Mouse (Mus musculus) midbrain, embryonic 15.5 days (tissue): Measurements from ENCODE around the gene Pitpnc1. TPM values are rescaled to one million over a fixed set of nuclear protein-coding genes. Genes with fewer than 3 reads are reported as not detected.

Experiments used
- ATAC-seq: fragments of 200-750 bp; cut with Nextera tagmentation; replicated peaks from 2 replicates; pipeline ENCODE4 v1.8.0; 2017; ENCODE audit warnings: moderate TSS enrichment
- H3K27ac ChIP-seq: fragments of 300-500 bp; sonication (generic); 2 replicates; pipeline ENCODE4 v1.5.1; 2015; ENCODE audit warnings: mild to moderate bottlenecking, inconsistent platforms
- H3K27me3 ChIP-seq: fragments of 300-500 bp; sonication (generic); replicated peaks from 2 replicates; pipeline ENCODE4 v1.6.1; 2015; ENCODE audit warnings: inconsistent platforms
- H3K36me3 ChIP-seq: fragments of 300-500 bp; sonication (generic); replicated peaks from 2 replicates; pipeline ENCODE4 v1.6.1; 2015; ENCODE audit warnings: inconsistent platforms
- H3K4me1 ChIP-seq: fragments of 300-500 bp; sonication (generic); 2 replicates; pipeline ENCODE4 v1.6.1; 2015; ENCODE audit warnings: inconsistent platforms
- H3K4me2 ChIP-seq: fragments of 300-500 bp; sonication (generic); 2 replicates; pipeline ENCODE4 v1.6.1; 2015; ENCODE audit warnings: inconsistent platforms, mild to moderate bottlenecking, moderate library complexity
- H3K4me3 ChIP-seq: fragments of 300-500 bp; sonication (generic); 2 replicates; pipeline ENCODE4 v1.5.1; 2015; ENCODE audit warnings: mild to moderate bottlenecking, inconsistent platforms
- H3K9ac ChIP-seq: fragments of 300-500 bp; sonication (generic); 2 replicates; pipeline ENCODE4 v1.6.1; 2015; ENCODE audit warnings: mild to moderate bottlenecking, inconsistent platforms
- H3K9me3 ChIP-seq: fragments of 300-500 bp; sonication (generic); 2 replicates; pipeline ENCODE4 v1.6.1; 2016; ENCODE audit warnings: inconsistent platforms
- whole genome bisulfite sequencing: fragments of 180-500 bp; shearing (Covaris S2); methylation state at CpG from one replicate; pipeline ENCODE4 v1.1.7; 2015; ENCODE audit warnings: mixed read lengths; 5-methylcytosine and 5-hydroxymethylcytosine counted together
- polyA plus RNA-seq: library from polyadenylated mRNA; unstranded; fragments of >200 nt; fragmentation: Nextera tagmentation; extraction: Ambion mirVana; gene quantifications from 2 replicates; pipeline ENCODE4 v1.2.1, GENCODE M21; 2015

Pitpnc1 gene
- polyA plus RNA-seq, 1 experiment from 2014 or later = 43.7 TPM

GRCm38 (mm10) chr11:107393154-107393827 is 77.2 kb downstream of the Pitpnc1 start:
- Histone ChIP-seq H3K27ac (no peak overlapping the region), H3K27me3 (no peaks in the 10 kb centered on the region), H3K36me3 (no peaks in the 10 kb centered on the region), H3K9ac (no peak overlapping the region), H3K4me1 (peaks cover 23% of the 10 kb centered on the region), H3K4me2 (no peak overlapping the region), H3K4me3 (no peak overlapping the region), H3K9me3 (no peaks in the 10 kb centered on the region)
- WGBS = 92% methylated on average over 7 of the region's 7 CpGs
- no peak for ATAC-seq

GRCm38 (mm10) chr11:107390540-107390939 is 80.0 kb downstream of the Pitpnc1 start:
- no peak overlapping the region for H3K9ac ChIP-seq
- ATAC-seq = 0 out of 2 replicates have a peak, but pooled peaks have one; percentile 48
- peak overlapping the region; percentile 40 for H3K27ac ChIP-seq
- no peaks in the 10 kb centered on the region for H3K9me3 ChIP-seq
- no peak overlapping the region for H3K4me3 ChIP-seq
- H3K36me3 ChIP-seq = no peaks in the 10 kb centered on the region
- H3K27me3 ChIP-seq = no peaks in the 10 kb centered on the region
- peaks cover 23% of the 10 kb centered on the region for H3K4me1 ChIP-seq
- 34% methylated on average over 2 of the region's 2 CpGs for WGBS
- H3K4me2 ChIP-seq = no peak overlapping the region

- Histone ChIP-seq H3K4me2 (no peak overlapping the region), H3K4me1 (peaks cover 23% of the 10 kb centered on the region), H3K4me3 (no peak overlapping the region), H3K9me3 (no peaks in the 10 kb centered on the region), H3K9ac (no peak overlapping the region), H3K36me3 (no peaks in the 10 kb centered on the region), H3K27me3 (no peaks in the 10 kb centered on the region), H3K27ac (peak overlapping the region; percentile 40)
- no peak for ATAC-seq
- WGBS = 47% methylated on average over 10 of the region's 10 CpGs
These were observed 80.5 kb downstream of the Pitpnc1 start for GRCm38 (mm10) chr11:107390001-107390400.

GRCm38 (mm10) chr11:107386481-107386880 is 84.0 kb downstream of the Pitpnc1 start:
- WGBS = 79% methylated on average over 10 of the region's 10 CpGs
- ATAC-seq = no peak
- H3K9me3 ChIP-seq = no peaks in the 10 kb centered on the region

GRCm38 (mm10) chr11:107385306-107385705 is 85.2 kb downstream of the Pitpnc1 start:
- H3K4me2 ChIP-seq = no peak overlapping the region
- no peak overlapping the region for H3K9ac ChIP-seq
- no peak overlapping the region for H3K4me3 ChIP-seq
- no peak for ATAC-seq
- H3K36me3 ChIP-seq = no peaks in the 10 kb centered on the region
- H3K9me3 ChIP-seq = no peaks in the 10 kb centered on the region
- H3K27ac ChIP-seq = no peak overlapping the region
- H3K27me3 ChIP-seq = no peaks in the 10 kb centered on the region
- 65% methylated on average over 4 of the region's 4 CpGs for WGBS
- H3K4me1 ChIP-seq = peaks cover 15% of the 10 kb centered on the region

More at GRCm38 (mm10) chr11:107386481-107386880, 84.0 kb downstream of the Pitpnc1 start:
- Histone ChIP-seq H3K36me3 (no peaks in the 10 kb centered on the region), H3K4me2 (no peak overlapping the region), H3K4me1 (peaks cover 23% of the 10 kb centered on the region), H3K4me3 (no peak overlapping the region), H3K27me3 (no peaks in the 10 kb centered on the region), H3K27ac (no peak overlapping the region), H3K9ac (no peak overlapping the region)

GRCm38 (mm10) chr11:107383985-107384384 is 86.5 kb downstream of the Pitpnc1 start:
- H3K27me3 ChIP-seq = no peaks in the 10 kb centered on the region
- no peak overlapping the region for H3K27ac ChIP-seq
- no peak overlapping the region for H3K9ac ChIP-seq
- no peaks in the 10 kb centered on the region for H3K9me3 ChIP-seq
- H3K4me2 ChIP-seq = no peak overlapping the region
- no peak for ATAC-seq
- no peaks in the 10 kb centered on the region for H3K36me3 ChIP-seq
- no peak overlapping the region for H3K4me3 ChIP-seq
- peaks cover 1% of the 10 kb centered on the region; the same call in 1 of the 2 replicates for H3K4me1 ChIP-seq
- WGBS = 84% methylated on average over 6 of the region's 6 CpGs

GRCm38 (mm10) chr11:107379965-107380364 is 90.5 kb downstream of the Pitpnc1 start:
- H3K4me2 ChIP-seq = no peak overlapping the region
- no peak for ATAC-seq
- H3K27ac ChIP-seq = no peak overlapping the region
- H3K9me3 ChIP-seq = no peaks in the 10 kb centered on the region
- H3K4me1 ChIP-seq = peaks cover 8% of the 10 kb centered on the region; the same call in 1 of the 2 replicates
- no peak overlapping the region for H3K9ac ChIP-seq
- 78% methylated on average over 9 of the region's 9 CpGs for WGBS
- H3K27me3 ChIP-seq = no peaks in the 10 kb centered on the region
- no peaks in the 10 kb centered on the region for H3K36me3 ChIP-seq
- H3K4me3 ChIP-seq = no peak overlapping the region

GRCm38 (mm10) chr11:107379089-107379845 is 91.2 kb downstream of the Pitpnc1 start:
- H3K4me1 ChIP-seq = peaks cover 8% of the 10 kb centered on the region; the same call in 1 of the 2 replicates
- no peak for ATAC-seq
- H3K9ac ChIP-seq = no peak overlapping the region
- no peak overlapping the region for H3K27ac ChIP-seq
- 88% methylated on average over 22 of the region's 22 CpGs for WGBS
- H3K36me3 ChIP-seq = no peaks in the 10 kb centered on the region
- H3K4me3 ChIP-seq = no peak overlapping the region
- H3K4me2 ChIP-seq = no peak overlapping the region
- H3K9me3 ChIP-seq = no peaks in the 10 kb centered on the region
- H3K27me3 ChIP-seq = no peaks in the 10 kb centered on the region

GRCm38 (mm10) chr11:107377326-107377725 is 93.2 kb downstream of the Pitpnc1 start:
- Histone ChIP-seq H3K36me3 (no peaks in the 10 kb centered on the region), H3K4me2 (no peak overlapping the region), H3K9ac (no peak overlapping the region), H3K27me3 (no peaks in the 10 kb centered on the region), H3K4me3 (no peak overlapping the region), H3K9me3 (no peaks in the 10 kb centered on the region), H3K4me1 (peaks cover 16% of the 10 kb centered on the region), H3K27ac (no peak overlapping the region)
- ATAC-seq = no peak
- 98% methylated on average over 6 of the region's 6 CpGs for WGBS

GRCm38 (mm10) chr11:107376272-107376671 is 94.2 kb downstream of the Pitpnc1 start:
- Histone ChIP-seq H3K4me2 (no peak overlapping the region), H3K36me3 (no peaks in the 10 kb centered on the region), H3K9me3 (no peaks in the 10 kb centered on the region), H3K9ac (no peak overlapping the region), H3K4me1 (peaks cover 16% of the 10 kb centered on the region), H3K27ac (peak overlapping the region; percentile 14; the same call in 1 of the 2 replicates), H3K27me3 (no peaks in the 10 kb centered on the region), H3K4me3 (no peak overlapping the region)
- no peak for ATAC-seq
- 69% methylated on average over 12 of the region's 12 CpGs for WGBS

GRCm38 (mm10) chr11:107375816-107376215 is 94.7 kb downstream of the Pitpnc1 start:
- 90% methylated on average over 11 of the region's 11 CpGs for WGBS
- H3K36me3 ChIP-seq = no peaks in the 10 kb centered on the region
- no peak overlapping the region for H3K4me3 ChIP-seq
- no peak overlapping the region for H3K4me2 ChIP-seq
- H3K27me3 ChIP-seq = no peaks in the 10 kb centered on the region
- ATAC-seq = no peak
- H3K4me1 ChIP-seq = peaks cover 16% of the 10 kb centered on the region
- no peak overlapping the region for H3K9ac ChIP-seq
- H3K9me3 ChIP-seq = no peaks in the 10 kb centered on the region
- no peak overlapping the region for H3K27ac ChIP-seq

- 95% methylated on average over 6 of the region's 6 CpGs for WGBS
- Histone ChIP-seq H3K4me1 (peaks cover 16% of the 10 kb centered on the region), H3K27ac (no peak overlapping the region), H3K4me2 (no peak overlapping the region), H3K36me3 (no peaks in the 10 kb centered on the region), H3K4me3 (no peak overlapping the region), H3K27me3 (no peaks in the 10 kb centered on the region), H3K9me3 (no peaks in the 10 kb centered on the region), H3K9ac (no peak overlapping the region)
- no peak for ATAC-seq
These were observed 96.9 kb downstream of the Pitpnc1 start for GRCm38 (mm10) chr11:107373569-107373968.
